Mouse (Mus musculus): ENCODE results near the gene Cebpb. TPM values are rescaled to one million over a fixed set of nuclear protein-coding genes. Genes with fewer than 3 reads are reported as not detected.
A peak's percentile ranks its signal among the peaks of the same experiment; 100 is the strongest.

Gene Cebpb
- polyA plus RNA-seq, 1 experiment from 2014 or later: 77.4 TPM

DNA sequence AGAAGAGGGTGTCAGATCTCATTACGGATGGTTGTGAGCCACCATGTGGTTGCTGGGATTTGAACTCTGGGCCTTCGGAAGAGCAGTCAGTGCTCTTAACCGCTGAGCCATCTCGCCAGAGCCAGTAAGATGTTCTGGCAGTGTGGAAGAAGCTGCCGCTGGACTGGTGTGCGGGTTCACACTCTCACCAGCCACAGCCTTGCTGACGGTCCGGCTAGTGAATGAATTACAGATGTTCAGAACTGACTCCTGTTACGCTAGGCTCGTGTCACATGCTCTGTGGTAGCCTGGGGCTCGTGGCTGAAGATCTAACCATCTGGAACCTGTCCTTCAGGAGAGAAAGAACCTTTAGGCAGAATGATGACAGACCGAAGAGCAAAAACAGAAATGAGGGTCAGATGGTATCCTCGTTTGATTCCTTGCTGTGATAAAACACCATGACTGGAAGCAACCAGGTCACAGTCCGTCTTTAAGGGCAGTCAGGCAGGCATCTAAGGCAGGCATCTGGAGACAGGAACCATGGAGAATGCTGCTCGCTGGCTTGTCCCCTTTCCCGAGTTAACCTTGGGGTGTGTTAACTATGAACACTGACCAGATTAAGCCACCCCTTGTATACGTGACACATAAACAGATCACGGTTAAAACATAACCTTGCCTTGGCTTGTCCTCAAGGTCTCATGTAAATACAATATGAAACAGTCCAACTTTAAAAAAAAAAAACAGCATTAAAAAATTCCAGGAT is 22.6 kb upstream of the Cebpb start:
- WGBS: 74% methylated on average over 18 of the region's 18 CpGs
- no peak overlapping the region for H3K27ac ChIP-seq (ENCODE audit: low read depth)
- ATAC-seq (ENCODE audit: insufficient read depth) (no peak), DNase-seq (no peak)
- H3K4me3 ChIP-seq (ENCODE audit: low read depth, low read length): no peak overlapping the region
- TF ChIP-seq CTCF (IDR thresholded peaks at IDR 0.05; ENCODE audit: low read depth): no peak
- H3K4me1 ChIP-seq (ENCODE audit: insufficient read depth): no peaks in the 10 kb centered on the region; the same call in 1 of the 2 replicates
- 0 out of 2 replicates have a peak, but pooled peaks cover 4% of the 10 kb centered on the region for H3K27me3 ChIP-seq (ENCODE audit: insufficient read depth, low read length)
- H3K36me3 ChIP-seq (ENCODE audit: insufficient read depth): no peaks in the 10 kb centered on the region
- no peak overlapping the region for H3K4me2 ChIP-seq
- H3K9me3 ChIP-seq (ENCODE audit: low read depth, low read length): no peaks in the 10 kb centered on the region
- H3K9ac ChIP-seq: no peak overlapping the region

DNA sequence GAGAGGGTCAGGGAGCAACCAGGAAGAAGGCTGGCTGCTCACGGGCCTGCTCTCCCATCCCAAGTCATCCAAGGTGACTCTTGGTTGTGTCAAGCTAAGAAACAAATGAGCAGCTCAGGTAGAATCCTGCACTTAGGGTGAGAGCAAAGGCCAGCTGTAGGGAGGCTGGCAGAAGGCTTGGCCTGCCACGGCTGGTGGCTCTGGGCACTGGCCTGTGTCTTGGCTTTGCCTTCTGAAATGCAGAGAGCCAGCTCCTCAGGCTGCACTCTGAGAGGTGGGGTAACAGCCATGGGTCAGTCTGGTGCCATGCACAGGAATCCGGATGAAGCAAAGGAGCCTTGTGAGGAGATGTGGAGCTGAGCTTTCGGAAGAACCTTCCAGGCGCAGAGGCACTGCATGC is 20.3 kb upstream of the Cebpb start:
- no peaks in the 10 kb centered on the region for H3K36me3 ChIP-seq (ENCODE audit: insufficient read depth)
- no peaks in the 10 kb centered on the region for H3K27me3 ChIP-seq (ENCODE audit: insufficient read depth, low read length)
- TF ChIP-seq CTCF (IDR thresholded peaks at IDR 0.05; ENCODE audit: low read depth): no peak
- H3K4me1 ChIP-seq (ENCODE audit: insufficient read depth): no peaks in the 10 kb centered on the region
- no peak overlapping the region for H3K9ac ChIP-seq
- no peaks in the 10 kb centered on the region for H3K9me3 ChIP-seq (ENCODE audit: low read depth, low read length)
- H3K27ac ChIP-seq (ENCODE audit: low read depth): no peak overlapping the region
- DNase-seq (no peak), ATAC-seq (ENCODE audit: insufficient read depth) (no peak)
- H3K4me2 ChIP-seq: no peak overlapping the region
- H3K4me3 ChIP-seq (ENCODE audit: low read depth, low read length): no peak overlapping the region
- WGBS: 82% methylated on average over 5 of the region's 5 CpGs

DNA sequence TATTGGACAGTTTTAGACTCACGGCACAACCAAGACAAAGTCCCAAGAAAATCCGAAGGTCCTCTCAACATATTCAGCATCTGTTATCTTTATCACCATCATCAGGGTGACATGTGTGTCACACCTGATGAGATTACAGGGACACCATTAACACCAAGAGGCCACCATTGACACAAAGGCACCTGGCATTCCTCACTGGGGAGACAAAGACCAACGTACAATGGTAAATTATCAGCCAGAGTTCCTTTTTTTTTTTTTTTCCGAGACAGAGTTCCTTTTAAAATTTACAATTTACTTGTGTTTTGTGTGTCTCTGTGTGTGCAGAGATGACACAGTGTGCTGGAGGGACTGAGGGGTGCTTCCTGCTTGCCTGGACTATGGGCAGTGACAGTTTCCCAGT is 19.3 kb upstream of the Cebpb start:
- Histone ChIP-seq H3K4me2 (no peak overlapping the region), H3K9ac (no peak overlapping the region), H3K27ac (ENCODE audit: low read depth) (no peak overlapping the region), H3K36me3 (ENCODE audit: insufficient read depth) (no peaks in the 10 kb centered on the region), H3K4me1 (ENCODE audit: insufficient read depth) (no peaks in the 10 kb centered on the region), H3K9me3 (ENCODE audit: low read depth, low read length) (no peaks in the 10 kb centered on the region), H3K27me3 (ENCODE audit: insufficient read depth, low read length) (no peaks in the 10 kb centered on the region), H3K4me3 (ENCODE audit: low read depth, low read length) (no peak overlapping the region)
- WGBS: 54% methylated on average over 4 of the region's 4 CpGs
- no peak for TF ChIP-seq CTCF (IDR thresholded peaks at IDR 0.05; ENCODE audit: low read depth)
- ATAC-seq (ENCODE audit: insufficient read depth) (no peak), DNase-seq (no peak)

DNA sequence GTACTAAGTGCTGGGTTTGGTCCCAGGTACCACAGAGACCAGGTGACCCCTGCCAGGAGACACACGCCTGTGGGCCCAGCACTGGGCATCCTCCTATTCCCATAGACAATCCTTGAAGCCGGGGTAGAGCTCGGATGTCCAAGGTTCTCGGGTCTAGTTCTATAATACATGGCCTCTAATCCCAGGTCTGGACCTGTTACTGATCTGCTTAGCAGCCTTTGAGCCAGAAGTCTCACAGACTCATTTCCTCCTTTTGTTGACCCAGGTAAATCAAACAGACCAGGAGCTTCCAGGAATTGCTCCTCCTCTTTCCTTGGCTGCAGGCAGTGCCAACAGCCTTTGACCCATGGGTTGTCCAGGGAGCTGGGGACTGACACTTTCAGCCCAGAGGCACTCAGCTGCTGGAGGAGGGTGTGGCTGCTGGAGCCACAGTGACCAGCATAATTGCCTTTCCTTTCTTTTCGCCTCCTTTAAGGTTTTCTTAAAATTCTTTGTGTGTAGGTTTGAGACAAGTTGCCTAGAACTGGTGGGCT is 17.5 kb upstream of the Cebpb start:
- Histone ChIP-seq H3K27ac (ENCODE audit: low read depth) (no peak overlapping the region), H3K9ac (no peak overlapping the region), H3K36me3 (ENCODE audit: insufficient read depth) (no peaks in the 10 kb centered on the region), H3K4me1 (ENCODE audit: insufficient read depth) (no peaks in the 10 kb centered on the region), H3K27me3 (ENCODE audit: insufficient read depth, low read length) (no peaks in the 10 kb centered on the region), H3K4me3 (ENCODE audit: low read depth, low read length) (no peak overlapping the region), H3K9me3 (ENCODE audit: low read depth, low read length) (no peaks in the 10 kb centered on the region), H3K4me2 (no peak overlapping the region)
- ATAC-seq (ENCODE audit: insufficient read depth) (no peak), DNase-seq (no peak)
- no peak for TF ChIP-seq CTCF (IDR thresholded peaks at IDR 0.05; ENCODE audit: low read depth)
- WGBS: 82% methylated on average over 5 of the region's 5 CpGs

DNA sequence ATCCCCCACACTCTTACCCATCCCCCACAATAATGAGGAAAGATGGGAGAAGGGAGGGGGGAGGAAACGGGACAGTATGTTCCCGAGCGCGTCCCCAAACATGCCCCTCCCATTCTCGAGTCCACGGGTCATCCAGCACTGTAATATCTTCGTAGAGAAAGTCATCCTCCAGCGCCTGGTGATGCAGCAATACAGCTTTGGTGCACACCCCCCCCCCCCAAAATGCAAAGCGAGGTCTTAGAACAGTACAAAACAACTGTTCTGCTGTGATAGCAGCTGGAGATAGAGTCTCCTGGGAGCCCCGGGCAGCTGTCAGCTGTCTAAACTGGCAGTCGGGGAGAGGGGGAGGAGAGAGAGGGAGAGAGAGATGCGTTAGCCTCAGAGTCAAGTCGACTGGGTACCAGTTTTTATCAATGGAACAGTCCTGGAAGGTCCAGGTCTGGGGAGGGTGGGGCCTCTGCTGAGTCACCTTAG is 16.5 kb upstream of the Cebpb start:
- peak; percentile 43 for DNase-seq
- no peak overlapping the region for H3K4me3 ChIP-seq (ENCODE audit: low read depth, low read length)
- ATAC-seq (ENCODE audit: insufficient read depth): peak; percentile 52; the same call in 1 of the 2 replicates
- H3K9ac ChIP-seq: no peak overlapping the region
- H3K27me3 ChIP-seq (ENCODE audit: insufficient read depth, low read length): no peaks in the 10 kb centered on the region
- peak overlapping the region; percentile 35; the same call in 1 of the 2 replicates for H3K4me2 ChIP-seq
- TF ChIP-seq CTCF (IDR thresholded peaks at IDR 0.05; ENCODE audit: low read depth): no peak
- H3K4me1 ChIP-seq (ENCODE audit: insufficient read depth): no peaks in the 10 kb centered on the region
- no peaks in the 10 kb centered on the region for H3K9me3 ChIP-seq (ENCODE audit: low read depth, low read length)
- no peak overlapping the region for H3K27ac ChIP-seq (ENCODE audit: low read depth)
- WGBS: 18% methylated on average over 13 of the region's 13 CpGs
- H3K36me3 ChIP-seq (ENCODE audit: insufficient read depth): no peaks in the 10 kb centered on the region

DNA sequence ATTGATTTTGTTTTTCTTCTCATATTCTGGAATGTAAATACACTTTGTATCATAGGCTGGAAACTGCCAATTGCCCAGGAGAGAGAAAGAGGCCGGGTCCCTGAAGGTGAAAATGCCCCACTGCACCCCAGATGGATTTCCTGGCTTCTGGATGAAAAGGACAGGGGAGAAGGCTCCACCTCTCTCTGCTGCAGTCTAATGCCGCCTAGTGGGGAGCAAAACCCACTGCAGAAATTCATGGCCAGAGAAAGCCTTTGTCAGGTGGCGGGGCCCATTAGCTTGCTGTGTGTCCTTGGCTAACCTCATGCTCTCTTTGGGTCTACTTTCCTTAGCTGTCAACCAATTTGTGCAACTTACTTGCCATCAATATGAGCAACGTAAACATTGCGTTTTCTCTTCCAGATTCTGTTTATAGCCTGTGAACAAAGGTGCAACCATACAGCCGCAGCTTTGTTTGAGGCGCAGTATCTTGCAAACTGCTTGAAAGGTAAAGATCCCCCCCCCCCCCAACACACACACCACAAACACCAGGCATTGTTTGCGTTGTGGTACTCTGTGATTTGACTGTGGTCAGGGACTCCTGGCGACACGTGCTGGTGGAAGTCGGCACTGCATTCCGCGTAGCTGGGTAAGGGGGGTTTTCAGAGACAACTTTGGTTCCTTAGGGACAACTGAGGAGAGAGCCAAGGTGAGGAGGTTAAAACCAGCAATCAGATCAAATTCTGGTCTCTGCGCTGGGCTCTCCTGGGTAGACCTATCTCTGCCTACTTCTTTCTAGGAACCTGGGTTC is 13.4 kb upstream of the Cebpb start:
- H3K4me1 ChIP-seq (ENCODE audit: insufficient read depth): no peaks in the 10 kb centered on the region
- no peak overlapping the region for H3K4me2 ChIP-seq
- H3K9me3 ChIP-seq (ENCODE audit: low read depth, low read length): no peaks in the 10 kb centered on the region
- TF ChIP-seq CTCF (IDR thresholded peaks at IDR 0.05; ENCODE audit: low read depth): peak; percentile 76
- no peaks in the 10 kb centered on the region for H3K36me3 ChIP-seq (ENCODE audit: insufficient read depth)
- no peak overlapping the region for H3K4me3 ChIP-seq (ENCODE audit: low read depth, low read length)
- no peaks in the 10 kb centered on the region for H3K27me3 ChIP-seq (ENCODE audit: insufficient read depth, low read length)
- ATAC-seq (ENCODE audit: insufficient read depth) (no peak), DNase-seq (peak; percentile 74)
- H3K9ac ChIP-seq: no peak overlapping the region
- 35% methylated on average over 14 of the region's 14 CpGs for WGBS
- no peak overlapping the region for H3K27ac ChIP-seq (ENCODE audit: low read depth)

DNA sequence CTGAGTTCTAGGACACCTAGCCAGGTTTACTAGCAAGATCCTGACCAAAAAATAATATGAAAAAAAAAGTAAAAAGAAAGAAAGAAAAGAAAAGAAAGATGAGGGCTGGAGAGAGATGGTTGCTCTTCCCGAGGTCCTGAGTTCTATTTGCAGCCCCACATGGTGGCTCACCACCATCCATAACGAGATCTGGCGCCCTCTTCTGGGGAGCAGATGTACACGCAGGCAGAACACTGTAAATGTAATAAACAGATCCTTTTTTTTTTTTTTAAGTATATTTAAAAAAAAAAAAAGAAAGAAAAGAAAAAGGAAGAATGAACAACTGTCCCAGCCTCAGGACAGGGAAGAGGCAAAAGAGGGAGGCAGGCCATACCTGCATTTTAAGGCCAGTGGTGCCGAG is 10.1 kb upstream of the Cebpb start:
- Histone ChIP-seq H3K27me3 (ENCODE audit: insufficient read depth, low read length) (no peaks in the 10 kb centered on the region), H3K4me3 (ENCODE audit: low read depth, low read length) (no peak overlapping the region), H3K4me1 (ENCODE audit: insufficient read depth) (no peaks in the 10 kb centered on the region), H3K27ac (ENCODE audit: low read depth) (no peak overlapping the region), H3K9ac (no peak overlapping the region), H3K36me3 (ENCODE audit: insufficient read depth) (no peaks in the 10 kb centered on the region), H3K4me2 (no peak overlapping the region), H3K9me3 (ENCODE audit: low read depth, low read length) (no peaks in the 10 kb centered on the region)
- peak; percentile 56 for TF ChIP-seq CTCF (IDR thresholded peaks at IDR 0.05; ENCODE audit: low read depth)
- 49% methylated on average over 5 of the region's 5 CpGs for whole genome bisulfite sequencing
- peak; percentile 45 for DNase-seq
- no peak for ATAC-seq (ENCODE audit: insufficient read depth)
